Comparison of ENCODE assay signal across 8 mouse cellular contexts in genomic region chr16:31274674-31275460, GRCm38 (mm10). TPM values are rescaled to one million over a fixed set of nuclear protein-coding genes. Genes with fewer than 3 reads are reported as not detected.
DNase-seq lines count a peak whose midpoint lies in the region; ATAC-seq and TF ChIP-seq lines count a peak whose summit lies in the region.

TSS of gene Ppp1r2 (minus strand) at chr16:31275277.

- peak; percentile 97 for TF ChIP-seq POLR2A in brain, embryonic 14.5 days (IDR thresholded peaks at IDR 0.05; ENCODE audit: borderline replicate concordance, extremely low read depth, insufficient read depth, insufficient read length, poor library complexity, severe bottlenecking)
- peak; percentile 89 for TF ChIP-seq POLR2A in myocyte (IDR thresholded peaks at IDR 0.05; ENCODE audit: insufficient read length, low read depth)

- no peaks in the 10 kb centered on the region for H3K9me3 ChIP-seq in heart, embryonic 11.5 days (replicated peaks; ENCODE audit: control insufficient read depth, low read length)
- H3K9me3 ChIP-seq in kidney, embryonic 15.5 days (replicated peaks) = no peaks in the 10 kb centered on the region
- no peaks in the 10 kb centered on the region for H3K9me3 ChIP-seq in liver, embryonic 11.5 days (ENCODE audit: control insufficient read depth, low read length)

- no peak for TF ChIP-seq CTCF in brain, embryonic 14.5 days (IDR thresholded peaks at IDR 0.05; ENCODE audit: borderline replicate concordance, extremely low read depth, insufficient read depth, insufficient read length)

- H3K4me3 ChIP-seq in heart, embryonic 11.5 days (ENCODE audit: low read depth, low read length) = peak within 1 kb of the TSS; percentile 95
- H3K4me3 ChIP-seq in kidney, embryonic 15.5 days (replicated peaks) = peak within 1 kb of the TSS; percentile 78
- H3K4me3 ChIP-seq in liver, embryonic 11.5 days (ENCODE audit: low read depth, low read length) = peak within 1 kb of the TSS; percentile 78
- H3K4me3 ChIP-seq in myocyte = peak within 1 kb of the TSS; percentile 66

- peak; percentile 92 for ATAC-seq in erythroblast, adult 5-6 weeks (replicated peaks; ENCODE audit: low FRiP score, poor library complexity, severe bottlenecking)
- ATAC-seq in heart, embryonic 11.5 days (replicated peaks; ENCODE audit: insufficient number of reproducible peaks, low FRiP score, low TSS enrichment) = peak; percentile 95
- peak; percentile 97 for ATAC-seq in kidney, embryonic 15.5 days (replicated peaks; ENCODE audit: low FRiP score)
- peak; percentile 95 for ATAC-seq in liver, embryonic 11.5 days (replicated peaks; ENCODE audit: low FRiP score)

- H3K27me3 ChIP-seq in heart, embryonic 11.5 days (ENCODE audit: control insufficient read depth, insufficient read depth, low read length) = no peaks in the 10 kb centered on the region
- no peaks in the 10 kb centered on the region for H3K27me3 ChIP-seq in kidney, embryonic 15.5 days
- no peaks in the 10 kb centered on the region for H3K27me3 ChIP-seq in liver, embryonic 11.5 days (replicated peaks; ENCODE audit: control insufficient read depth, insufficient read depth, low read length)
- H3K27me3 ChIP-seq in myocyte (ENCODE audit: control insufficient read depth, insufficient read depth, insufficient read length) = no peaks in the 10 kb centered on the region

- peak within 1 kb of the TSS; percentile 23 for H3ac ChIP-seq in myocyte (ENCODE audit: control insufficient read depth, insufficient read length)

- peak within 1 kb of the TSS; percentile 98 for H3K9ac ChIP-seq in heart, embryonic 11.5 days (ENCODE audit: low read depth, low read length)
- peak within 1 kb of the TSS; percentile 90 for H3K9ac ChIP-seq in kidney, embryonic 15.5 days
- peak within 1 kb of the TSS; percentile 80 for H3K9ac ChIP-seq in liver, embryonic 11.5 days (ENCODE audit: low read depth, low read length)

- peak; percentile 96 for DNase-seq in CD4-positive, CD25-positive, alpha-beta regulatory T cell, adult 2 months (ENCODE audit: low read depth, low spot score)
- peak; percentile 96 for DNase-seq in brain, embryonic 14.5 days (ENCODE audit: low read depth)
- DNase-seq in liver, embryonic 11.5 days (ENCODE audit: low spot score) = peak; percentile 93
- DNase-seq in spleen, postnatal 4 days (ENCODE audit: low spot score in 2 of 2) = peak; percentile 93 to 97

- H3K36me3 ChIP-seq in heart, embryonic 11.5 days (ENCODE audit: control insufficient read depth, insufficient read depth, low read length) = no peaks in the 10 kb centered on the region
- H3K36me3 ChIP-seq in kidney, embryonic 15.5 days = no peaks in the 10 kb centered on the region; the same call in 1 of the 2 replicates
- H3K36me3 ChIP-seq in liver, embryonic 11.5 days (ENCODE audit: control insufficient read depth, insufficient read depth, low read length) = no peaks in the 10 kb centered on the region
- no peaks in the 10 kb centered on the region for H3K36me3 ChIP-seq in myocyte (ENCODE audit: control insufficient read depth, insufficient read depth)

- WGBS in heart, embryonic 11.5 days (ENCODE audit: insufficient replicate concordance) = under 1% methylated on average over 77 of the region's 83 CpGs
- WGBS in kidney, embryonic 15.5 days = under 1% methylated on average over 74 of the region's 83 CpGs
- WGBS in liver, embryonic 11.5 days = under 1% methylated on average over 77 of the region's 83 CpGs

- H3K4me2 ChIP-seq in heart, embryonic 11.5 days = peak within 1 kb of the TSS; percentile 79
- H3K4me2 ChIP-seq in kidney, embryonic 15.5 days = peak within 1 kb of the TSS; percentile 62
- H3K4me2 ChIP-seq in liver, embryonic 11.5 days = peak within 1 kb of the TSS; percentile 79
- H3K4me2 ChIP-seq in myocyte (ENCODE audit: low read depth) = peak within 1 kb of the TSS; percentile 89

- peaks cover 18% of the 10 kb centered on the region for H3K4me1 ChIP-seq in heart, embryonic 11.5 days (ENCODE audit: control insufficient read depth, insufficient read depth, low read length)
- peaks cover 40% of the 10 kb centered on the region for H3K4me1 ChIP-seq in kidney, embryonic 15.5 days
- peaks cover 24% of the 10 kb centered on the region for H3K4me1 ChIP-seq in liver, embryonic 11.5 days (replicated peaks; ENCODE audit: control insufficient read depth, insufficient read depth, low read length)

- peak within 1 kb of the TSS; percentile 94 for H3K27ac ChIP-seq in heart, embryonic 11.5 days (ENCODE audit: low read depth, low read length)
- peak within 1 kb of the TSS; percentile 93 for H3K27ac ChIP-seq in kidney, embryonic 15.5 days
- peak within 1 kb of the TSS; percentile 85 for H3K27ac ChIP-seq in liver, embryonic 11.5 days (ENCODE audit: low read depth, low read length)

- H3K79me2 ChIP-seq in myocyte (ENCODE audit: control insufficient read depth, insufficient read depth) = peaks cover 48% of the 10 kb centered on the region

TF ChIP-seq in myocyte, 11 proteins besides CTCF, POLR2A, EP300 and RAD21:
- TF ChIP-seq SRF (IDR thresholded peaks at IDR 0.05; ENCODE audit: control insufficient read depth, insufficient read length, low read depth) = no peak
- TF ChIP-seq TCF12 (IDR thresholded peaks at IDR 0.05; ENCODE audit: insufficient read depth, poor library complexity, severe bottlenecking) = no peak
- TF ChIP-seq REST (IDR thresholded peaks at IDR 0.05; ENCODE audit: insufficient read depth, insufficient read length) = no peak
- no peak for TF ChIP-seq MAX (IDR thresholded peaks at IDR 0.05; ENCODE audit: low read depth)
- no peak for TF ChIP-seq MYOG (IDR thresholded peaks at IDR 0.05; ENCODE audit: control insufficient read depth in 1 of 3, insufficient read depth in 1 of 3, insufficient read length in 2 of 3, low read depth in 2 of 3)
- peak; percentile 22 for TF ChIP-seq E2F4 (IDR thresholded peaks at IDR 0.05; ENCODE audit: insufficient read depth)
- peak; percentile 73 for TF ChIP-seq POLR2AphosphoS2 (IDR thresholded peaks at IDR 0.05; ENCODE audit: insufficient read length, low read depth)
- TF ChIP-seq TCF3 (IDR thresholded peaks at IDR 0.05; ENCODE audit: insufficient read length, low read depth) = no peak
- no peak for TF ChIP-seq MYOD1 (IDR thresholded peaks at IDR 0.05; ENCODE audit: control insufficient read depth in 1 of 3, insufficient read length in 2 of 3, low read depth in 2 of 3)
- TF ChIP-seq USF1 (IDR thresholded peaks at IDR 0.05; ENCODE audit: low read depth) = no peak
- no peak for TF ChIP-seq CEBPB (IDR thresholded peaks at IDR 0.05; ENCODE audit: insufficient read depth, poor library complexity, severe bottlenecking)

RNA-seq across cellular contexts. Expression of gene Ppp1r2, which starts in this region (rescaled TPM):
- polyA plus RNA-seq in brain, embryonic 14.5 days (2012; rRNA removed) = 36.2 and 51.1 TPM in 2 replicates
- total RNA-seq in erythroblast, adult 5-6 weeks (2015; ENCODE audit: low replicate concordance) = 19.4 and 37.4 TPM in 2 replicates
- 13.5 and 18.0 TPM in 2 replicates for total RNA-seq in erythroblast, adult 5-6 weeks (2017; ENCODE audit: low replicate concordance)
- polyA plus RNA-seq in heart, embryonic 11.5 days (2014; fragmentation: Nextera tagmentation; extraction: Ambion mirVana) = 90.8 and 91.1 TPM in 2 replicates
- 87.7 and 91.7 TPM in 2 replicates for polyA plus RNA-seq in kidney, embryonic 15.5 days (2015; fragmentation: Nextera tagmentation; extraction: Ambion mirVana)
- polyA plus RNA-seq in liver, embryonic 11.5 days (2014; fragmentation: Nextera tagmentation; extraction: Ambion mirVana) = 68.0 and 69.0 TPM in 2 replicates
- polyA plus RNA-seq in myocyte (2012; fragmentation: generic; extraction: Trizol) = 35.7 TPM

Comparison
In these comparisons a context has a peak if more than half of its experiments do, and no peak if none do; other contexts are left out.
1. Peak in every context shown above with its lines: DNase-seq, ATAC-seq, H3K4me3 ChIP-seq and H3K27ac ChIP-seq.